Mouse (Mus musculus): ENCODE results near the gene Gm3250.
"Not testable (repeated sequence)": the region's sequence is repeated elsewhere in the genome, so short reads cannot be mapped to it uniquely, and the experiment has no call there.

Gm3250 gene

DNA sequence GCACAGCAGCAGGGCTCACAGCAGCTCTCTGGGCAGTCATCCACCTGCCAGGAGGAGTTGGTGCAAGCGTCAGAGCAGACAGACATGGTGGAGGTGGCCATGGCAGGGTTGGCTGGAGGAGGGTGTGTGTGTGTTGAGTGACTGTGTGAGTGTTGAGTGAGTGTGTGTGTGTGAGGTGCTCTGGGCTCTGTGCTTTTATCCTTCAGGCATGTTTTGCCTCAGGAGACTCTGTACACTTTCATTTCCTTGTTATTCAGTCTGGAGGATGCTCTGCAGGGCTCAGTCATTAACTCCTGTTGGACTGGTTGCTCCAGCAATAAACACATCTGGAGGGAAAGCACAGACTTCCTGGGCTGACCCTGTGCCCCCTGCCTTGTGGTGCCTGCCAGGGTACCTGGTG, 31.1 kb downstream of the Gm3250 start, which contains the start of gene Gm9736:
Gene Gm9736, minus strand, starts transcription at position 101 of the 400 bp plus-strand sequence.
- DNase-seq (ENCODE audit: low read depth in 2 of 2, low spot score in 2 of 2) = not testable (repeated sequence)

DNA sequence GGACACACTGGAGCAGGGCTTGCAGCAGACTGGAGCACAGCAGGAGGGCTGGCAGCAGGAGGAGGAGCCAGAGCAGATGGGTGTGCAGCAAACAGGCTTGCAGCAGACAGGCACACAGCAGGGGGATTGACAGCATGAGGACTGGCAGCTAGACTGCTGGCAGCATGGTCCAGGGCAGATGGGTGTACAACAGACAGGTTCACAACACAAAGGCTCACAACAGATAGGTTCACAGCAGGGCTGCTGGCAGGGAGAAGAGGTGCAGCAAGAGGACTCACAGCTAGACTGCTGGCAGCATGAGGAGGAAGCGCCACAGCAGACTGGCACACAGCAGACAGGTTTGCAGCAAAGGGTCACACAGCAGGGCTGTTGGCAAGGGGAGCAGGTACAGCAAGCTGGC, 31.7 kb downstream of the Gm3250 start:
- DNase-seq (ENCODE audit: low read depth in 2 of 2, low spot score in 2 of 2) = not testable (repeated sequence)

DNA sequence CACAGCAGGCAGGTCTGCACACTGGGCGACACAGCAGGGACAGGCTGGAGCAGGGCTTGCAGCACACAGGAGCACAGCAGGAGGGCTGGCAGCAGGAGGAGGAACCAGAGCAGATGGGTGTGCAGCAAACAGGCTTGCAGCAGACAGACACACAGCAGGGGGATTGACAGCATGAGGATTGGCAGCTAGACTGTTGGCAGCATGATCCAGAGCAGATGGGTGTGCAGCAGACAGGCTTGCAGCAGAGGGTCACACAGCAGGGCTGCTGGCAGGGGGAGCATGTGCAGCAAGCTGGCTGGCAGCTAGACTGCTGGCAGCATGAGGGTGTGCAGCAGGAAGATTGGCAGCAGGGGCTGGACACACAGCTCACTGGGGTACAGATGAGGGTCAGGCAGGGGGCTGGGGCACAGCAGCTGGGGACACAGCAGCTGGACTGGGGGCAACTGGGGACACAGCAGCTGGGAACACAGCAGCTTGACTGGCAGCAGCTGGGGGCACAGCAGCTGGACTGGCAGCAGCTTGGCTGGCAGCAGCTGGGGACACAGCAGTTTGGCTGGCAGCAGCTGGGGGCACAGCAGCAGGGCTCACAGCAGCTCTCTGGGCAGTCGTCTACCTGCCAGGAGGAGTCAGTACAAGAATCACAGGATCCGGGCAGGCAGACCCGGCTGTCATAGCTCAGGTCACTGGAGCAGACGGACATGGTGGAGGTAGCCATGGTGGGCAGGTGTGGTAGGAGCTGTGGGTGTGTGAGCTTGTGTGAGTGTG, 40.2 kb downstream of the Gm3250 start, which contains the start of gene Gm18596:
Gene Gm18596, minus strand, starts transcription at position 715 of the 765 bp plus-strand sequence.
- not testable (repeated sequence) for DNase-seq (ENCODE audit: low read depth in 2 of 2, low spot score in 2 of 2)

DNA sequence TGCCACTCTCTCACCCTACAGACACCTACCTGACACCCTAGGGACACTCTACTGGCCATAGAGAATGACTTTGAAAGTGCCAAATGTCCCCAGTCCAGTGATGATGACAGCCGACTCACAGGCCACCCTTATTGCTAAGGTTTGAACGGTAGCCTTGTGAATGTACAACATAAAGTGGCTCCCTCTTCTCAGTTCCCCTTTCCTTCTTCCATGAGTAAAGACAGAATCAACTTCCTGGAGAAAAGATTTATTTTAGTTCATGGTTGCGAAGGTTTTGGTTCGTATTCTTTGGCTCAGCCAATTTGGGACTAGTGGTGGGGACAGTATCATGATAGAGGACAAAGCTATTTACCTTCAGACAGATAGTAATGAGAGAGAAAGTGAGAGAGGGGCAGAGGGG, 43.4 kb downstream of the Gm3250 start:
- DNase-seq (ENCODE audit: low read depth in 2 of 2, low spot score in 2 of 2) = no peak

DNA sequence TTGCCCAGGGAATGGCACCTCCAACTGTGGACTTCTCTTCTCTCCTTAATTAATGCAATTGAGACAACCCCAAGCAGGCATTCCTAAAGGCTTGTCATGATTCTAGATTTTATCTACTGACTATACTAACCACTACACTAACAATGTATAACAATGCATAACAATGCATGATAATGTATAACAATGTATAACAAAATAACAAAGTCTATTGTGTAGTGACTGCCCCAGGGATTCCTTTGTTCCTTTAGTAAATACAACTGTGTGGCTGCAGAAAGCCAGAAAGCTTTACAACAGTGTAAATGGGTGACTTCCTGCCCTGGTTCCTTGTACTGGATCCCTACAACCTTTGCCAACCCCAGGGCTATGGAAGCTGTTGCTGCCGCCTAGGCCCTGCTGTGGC, 46.4 kb downstream of the Gm3250 start:
- DNase-seq (ENCODE audit: low read depth in 2 of 2, low spot score in 2 of 2) = no peak
